Mouse (Mus musculus) CH12.LX (cell line): ENCODE measurements around the gene Kifc5b. TPM values are rescaled to one million over a fixed set of nuclear protein-coding genes. Genes with fewer than 3 reads are reported as not detected.

Source experiments
- DNase-seq: peaks from one replicate; pipeline ENCODE4 v3.0.0-alpha.2; 2013; ENCODE audit errors: extremely low read depth
- H3K27ac ChIP-seq: 2 replicates; pipeline ENCODE4 v1.5.1; 2012; ENCODE audit warnings: low read depth, mild to moderate bottlenecking, control low read depth, moderate library complexity; ENCODE audit not compliant: insufficient read depth
- H3K27me3 ChIP-seq: replicated peaks from 2 replicates; pipeline ENCODE3; 2012; ENCODE audit warnings: inconsistent platforms
- H3K36me3 ChIP-seq, 2 experiments: replicated peaks in 1 of 2; 2 replicates each; pipeline versions ENCODE3 to v1.6.1; 2012; ENCODE audit warnings: inconsistent platforms in 1 of 2, low read length in 1 of 2, mild to moderate bottlenecking in 1 of 2, mixed read lengths in 1 of 2, moderate library complexity in 1 of 2; ENCODE audit not compliant: control insufficient read depth in 1 of 2, insufficient read depth in 1 of 2
- H3K4me1 ChIP-seq, 2 experiments: 2 replicates each; pipeline ENCODE4 v1.6.1; 2012; ENCODE audit warnings: inconsistent platforms in 1 of 2, moderate library complexity in 1 of 2; ENCODE audit not compliant: insufficient read depth in 2 of 2, control insufficient read depth in 1 of 2
- H3K4me2 ChIP-seq: 2 replicates; pipeline ENCODE4 v1.6.1; 2012; ENCODE audit warnings: low read depth, mild to moderate bottlenecking, control low read depth; ENCODE audit not compliant: poor library complexity, insufficient read depth, severe bottlenecking
- H3K4me3 ChIP-seq, 3 experiments: fragments of 150-350 bp in 1 of 3; sonication (generic) in 1 of 3; replicated peaks in 1 of 3; 2 replicates each; pipeline versions ENCODE3 to v1.5.1; 2011 to 2012; ENCODE audit warnings: low read depth in 2 of 3, low read length in 2 of 3, mild to moderate bottlenecking in 2 of 3, moderate library complexity in 2 of 3, control low read depth in 1 of 3, improper control_type of control experiment in 1 of 3, inconsistent platforms in 1 of 3, mixed read lengths in 1 of 3; ENCODE audit not compliant: poor library complexity in 1 of 3
- H3K79me2 ChIP-seq: replicated peaks from 2 replicates; pipeline ENCODE4 v1.6.1; 2012; ENCODE audit warnings: mild to moderate bottlenecking, moderate library complexity; ENCODE audit not compliant: control insufficient read depth, poor library complexity, insufficient read depth, severe bottlenecking; ENCODE audit errors: extremely low read depth
- H3K9ac ChIP-seq: 2 replicates; pipeline ENCODE4 v1.6.1; 2012; ENCODE audit warnings: low read depth, mild to moderate bottlenecking, control low read depth, moderate library complexity; ENCODE audit not compliant: insufficient read depth
- H3K9me3 ChIP-seq: replicated peaks from 2 replicates; pipeline ENCODE3; 2012; ENCODE audit warnings: low read length, inconsistent platforms, mixed read lengths
- CHD1 ChIP-seq: IDR thresholded peaks from 2 replicates; pipeline ENCODE4 v1.6.1; 2012; ENCODE audit warnings: low read depth, low read length, improper control_type of control experiment, inconsistent platforms
- CHD2 ChIP-seq: IDR thresholded peaks from 2 replicates; pipeline ENCODE4 v1.6.1; 2011; ENCODE audit warnings: low read length, improper control_type of control experiment
- CTCF ChIP-seq, 2 experiments: IDR thresholded peaks in 1 of 2; conservative IDR thresholded peaks in 1 of 2; 2 replicates each; pipeline ENCODE4 v1.5.1; 2011 to 2012; ENCODE audit warnings: low read depth in 2 of 2, low read length in 2 of 2, improper control_type of control experiment in 1 of 2, inconsistent platforms in 1 of 2, mild to moderate bottlenecking in 1 of 2, moderate library complexity in 1 of 2
- ELF1 ChIP-seq: IDR thresholded peaks from 2 replicates; pipeline ENCODE4 v1.6.1; 2014; ENCODE audit warnings: low read depth, mild to moderate bottlenecking, inconsistent platforms, low read length, improper control_type of control experiment
- EP300 ChIP-seq: IDR thresholded peaks from 2 replicates; pipeline ENCODE4 v1.6.1; 2011; ENCODE audit warnings: low read length, improper control_type of control experiment
- IRF4 ChIP-seq: IDR thresholded peaks from 2 replicates; pipeline ENCODE4 v1.6.1; 2014; ENCODE audit warnings: low read depth, mild to moderate bottlenecking, inconsistent platforms, low read length, improper control_type of control experiment
- JUND ChIP-seq: conservative IDR thresholded peaks from 2 replicates; pipeline ENCODE4 v1.6.1; 2011; ENCODE audit warnings: low read depth, low read length, improper control_type of control experiment
- MAFK ChIP-seq: IDR thresholded peaks from 2 replicates; pipeline ENCODE4 v1.6.1; 2011; ENCODE audit warnings: low read length, improper control_type of control experiment; ENCODE audit not compliant: insufficient replicate concordance
- MXI1 ChIP-seq: IDR thresholded peaks from 2 replicates; pipeline ENCODE4 v1.6.1; 2011; ENCODE audit warnings: mild to moderate bottlenecking, low read depth, low read length, improper control_type of control experiment
- MYC ChIP-seq: IDR thresholded peaks from 2 replicates; pipeline ENCODE4 v1.6.1; 2011; ENCODE audit warnings: low read depth, mild to moderate bottlenecking, improper control_type of control experiment, low read length
- NELFE ChIP-seq: IDR thresholded peaks from 2 replicates; pipeline ENCODE4 v1.6.1; 2011; ENCODE audit warnings: low read depth, low read length, improper control_type of control experiment
- NRF1 ChIP-seq: IDR thresholded peaks from 2 replicates; pipeline ENCODE4 v1.6.1; 2014; ENCODE audit warnings: low read depth, mild to moderate bottlenecking, inconsistent platforms, low read length, improper control_type of control experiment, moderate library complexity
- POLR2A ChIP-seq: IDR thresholded peaks from 2 replicates; pipeline ENCODE4 v1.6.1; 2011; ENCODE audit warnings: low read depth, mild to moderate bottlenecking, improper control_type of control experiment, low read length
- SIN3A ChIP-seq: IDR thresholded peaks from 2 replicates; pipeline ENCODE4 v1.6.1; 2012; ENCODE audit warnings: low read length, improper control_type of control experiment, inconsistent platforms
- TBP ChIP-seq: conservative IDR thresholded peaks from 2 replicates; pipeline ENCODE4 v1.6.1; 2011; ENCODE audit warnings: low read depth, low read length, improper control_type of control experiment
- dilution Hi-C: fragments of 300-500 bp; cut with MboI; formaldehyde crosslinking; loops from 2 replicates; pipeline ENCODE4 v1.14.3; 2020; ENCODE audit warnings: low sequenced_read_pairs; ENCODE audit not compliant: extremely low pct_unique_long_range_greater_than_20kb, extremely low pct_ligation_motif_present
- in situ Hi-C: fragments of 300-500 bp; cut with MboI; formaldehyde crosslinking; loops from 3 replicates; pipeline ENCODE4 v1.14.3; 2019; ENCODE audit warnings: low sequenced_read_pairs, low pct_ligation_motif_present, low pct_unique_long_range_greater_than_20kb, mixed read lengths
- polyA plus RNA-seq: library from polyadenylated mRNA; unstranded; fragments of >175 nt; gene quantifications from 2 replicates; pipeline ENCODE4 v1.2.1, GENCODE M21; 2012; ENCODE audit warnings: low read depth; ENCODE audit not compliant: insufficient read length
- total RNA-seq, 2 experiments: library from RNA; depleted of rRNA; stranded (reverse); fragments of 300-350 nt in 1 of 2; fragments of >200 nt in 1 of 2; gene quantifications; 2 replicates each; pipeline ENCODE4 v1.2.3; 2012 to 2014

Kifc5b gene
- total and polyA plus RNA-seq, 3 experiments: 12.1 to 26.9 (median 22.2) TPM

GRCm38 (mm10) chr17:26947231-26948100 is 30.6 kb downstream of the Kifc5b start:
- Histone ChIP-seq H3K79me2 (no peaks in the 10 kb centered on the region), H3K9ac (no peak overlapping the region), H3K9me3 (no peaks in the 10 kb centered on the region), H3K27me3 (peaks cover 85% of the 10 kb centered on the region), H3K36me3 (no peaks in the 10 kb centered on the region), H3K4me1 (peaks cover 6 to 10% of the 10 kb centered on the region in 2 experiments; a peak in 3 of 4 replicates), H3K4me2 (no peak overlapping the region), H3K27ac (no peak overlapping the region), H3K4me3 (no peak overlapping the region)
- DNase-seq: no peak
- TF ChIP-seq CHD2 (no peak), NRF1 (no peak), EP300 (no peak), JUND (no peak), POLR2A (no peak), SIN3A (no peak), MAFK (no peak), IRF4 (no peak), NELFE (no peak), CTCF (conservative IDR thresholded peaks at IDR 0.05 in 1 of 2, IDR thresholded peaks at IDR 0.05 in 1 of 2; ENCODE audit: low read depth in 2 of 2, low read length in 2 of 2) (no peak), ELF1 (no peak), TBP (no peak), MYC (no peak)
- dilution Hi-C loops: no loop called here
- in situ Hi-C loops: no loop called here

- Histone ChIP-seq H3K79me2 (no peaks in the 10 kb centered on the region), H3K27ac (no peak overlapping the region), H3K27me3 (peaks cover 88% of the 10 kb centered on the region), H3K36me3 (no peaks in the 10 kb centered on the region), H3K4me3 (peak overlapping the region; percentile 28 to 63 (median 33)), H3K4me2 (peak overlapping the region; percentile 58), H3K4me1 (peaks cover 6 to 10% of the 10 kb centered on the region in 2 experiments; a peak in 3 of 4 replicates), H3K9ac (peak overlapping the region; percentile 50), H3K9me3 (no peaks in the 10 kb centered on the region)
- no peak for DNase-seq
- in situ Hi-C loops: no loop called here
- TF ChIP-seq MAFK (no peak), CHD1 (no peak), MXI1 (0 out of 2 replicates have a peak, but pooled peaks have one; percentile 36)
- dilution Hi-C loops: no loop called here
Observed at GRCm38 (mm10) chr17:26948316-26949050, 31.6 kb downstream of the Kifc5b start.
